Mouse (Mus musculus) limb, embryonic 12.5 days (tissue): ENCODE measurements around the gene Kdelr1. TPM values are rescaled to one million over a fixed set of nuclear protein-coding genes. Genes with fewer than 3 reads are reported as not detected.

ENCODE experiments used
- ATAC-seq: fragments of 200-750 bp; cut with Nextera tagmentation; 2 replicates; pipeline ENCODE4 v1.8.0; 2017; ENCODE audit warnings: low read depth, moderate TSS enrichment; ENCODE audit not compliant: insufficient number of reproducible peaks, insufficient read depth, low FRiP score, low TSS enrichment
- H3K27ac ChIP-seq: fragments of 300-500 bp; sonication (generic); 2 replicates; pipeline ENCODE4 v1.5.1; 2016; ENCODE audit warnings: mild to moderate bottlenecking, moderate library complexity
- H3K27me3 ChIP-seq: fragments of 300-500 bp; sonication (generic); 2 replicates; pipeline ENCODE4 v1.6.1; 2016; ENCODE audit warnings: mild to moderate bottlenecking, moderate library complexity
- H3K36me3 ChIP-seq: fragments of 300-500 bp; sonication (generic); 2 replicates; pipeline ENCODE4 v1.6.1; 2016; ENCODE audit warnings: mild to moderate bottlenecking, moderate library complexity
- H3K4me1 ChIP-seq: fragments of 300-500 bp; sonication (generic); replicated peaks from 2 replicates; pipeline ENCODE4 v1.6.1; 2016
- H3K4me2 ChIP-seq: fragments of 300-500 bp; sonication (generic); 2 replicates; pipeline ENCODE4 v1.6.1; 2016; ENCODE audit warnings: mild to moderate bottlenecking, moderate library complexity
- H3K4me3 ChIP-seq: fragments of 300-500 bp; sonication (generic); replicated peaks from 2 replicates; pipeline ENCODE4 v1.5.1; 2016; ENCODE audit warnings: mild to moderate bottlenecking
- H3K9ac ChIP-seq: fragments of 300-500 bp; sonication (generic); replicated peaks from 2 replicates; pipeline ENCODE4 v1.6.1; 2016; ENCODE audit warnings: mild to moderate bottlenecking, moderate library complexity
- H3K9me3 ChIP-seq: fragments of 300-500 bp; sonication (generic); 2 replicates; pipeline ENCODE4 v1.6.1; 2016; ENCODE audit warnings: mild to moderate bottlenecking, moderate library complexity
- WGBS: fragments of 180-500 bp; shearing (Covaris S2); methylation state at CpG from one replicate; pipeline ENCODE4 v1.1.7; 2016; 5-methylcytosine and 5-hydroxymethylcytosine counted together
- polyA plus RNA-seq: library from polyadenylated mRNA; unstranded; fragments of >200 nt; fragmentation: Nextera tagmentation; extraction: Ambion mirVana; gene quantifications from 2 replicates; pipeline ENCODE4 v1.2.1, GENCODE M21; 2016

Gene Kdelr1
- polyA plus RNA-seq, 1 experiment from 2014 or later, result 65.6 TPM

GRCm38 (mm10) chr7:45928626-45929295 lies 56.2 kb downstream of the Kdelr1 start:
- peaks cover 16% of the 10 kb centered on the region for H3K27me3 ChIP-seq
- WGBS, result 13% methylated on average over 20 of the region's 23 CpGs
- H3K36me3 ChIP-seq, result no peaks in the 10 kb centered on the region
- H3K4me3 ChIP-seq, result peak overlapping the region; percentile 11
- peak overlapping the region; percentile 38 for H3K4me2 ChIP-seq
- H3K9ac ChIP-seq, result no peak overlapping the region
- no peak overlapping the region for H3K27ac ChIP-seq
- no peak for ATAC-seq
- 0 out of 2 replicates have a peak, but pooled peaks cover 9% of the 10 kb centered on the region for H3K4me1 ChIP-seq
- peaks cover 13% of the 10 kb centered on the region; the same call in 1 of the 2 replicates for H3K9me3 ChIP-seq

GRCm38 (mm10) chr7:45929688-45930087 lies 57.1 kb downstream of the Kdelr1 start:
- peaks cover 13% of the 10 kb centered on the region; the same call in 1 of the 2 replicates for H3K9me3 ChIP-seq
- 92% methylated on average over 1 of the region's 1 CpGs for WGBS
- H3K36me3 ChIP-seq, result no peaks in the 10 kb centered on the region
- H3K4me1 ChIP-seq, result 0 out of 2 replicates have a peak, but pooled peaks cover 3% of the 10 kb centered on the region
- H3K4me2 ChIP-seq, result no peak overlapping the region
- no peak for ATAC-seq
- no peak overlapping the region for H3K9ac ChIP-seq
- H3K27ac ChIP-seq, result no peak overlapping the region
- peaks cover 16% of the 10 kb centered on the region for H3K27me3 ChIP-seq
- H3K4me3 ChIP-seq, result no peak overlapping the region

Other genes starting within 250 kb of the Kdelr1 start
- gene Rasip1, start 245.3 kb upstream of the Kdelr1 start, polyA plus RNA-seq, result 11.7 and 13.4 TPM in 2 replicates
- 5.7 and 5.9 TPM in 2 replicates for gene Mamstr, start 232.8 kb upstream of the Kdelr1 start, polyA plus RNA-seq
- gene Fut2, start 206.4 kb upstream of the Kdelr1 start, polyA plus RNA-seq, result 0.15 TPM in 2 replicates
- gene Ntn5, start 188.8 kb upstream of the Kdelr1 start, polyA plus RNA-seq, result 0.13 and 0.23 TPM in 2 replicates
- 0.40 and 0.74 TPM in 2 replicates for gene Sec1, start 178.4 kb upstream of the Kdelr1 start, polyA plus RNA-seq
- gene Car11, start 172.9 kb upstream of the Kdelr1 start, polyA plus RNA-seq, result 8.8 and 12.6 TPM in 2 replicates
- 6.4 and 8.5 TPM in 2 replicates for gene Dbp, start 167.7 kb upstream of the Kdelr1 start, polyA plus RNA-seq
- gene Rpl18, start 157.3 kb upstream of the Kdelr1 start, polyA plus RNA-seq, result 990 and 1,038 TPM in 2 replicates
- gene Sphk2, start 154.8 kb upstream of the Kdelr1 start, polyA plus RNA-seq, result 32.5 TPM in 2 replicates
- gene Fam83e, start 151.6 kb upstream of the Kdelr1 start, polyA plus RNA-seq, result 1.0 and 1.3 TPM in 2 replicates
- gene Spaca4, start 147.0 kb upstream of the Kdelr1 start, polyA plus RNA-seq, result not detected in 2 replicates
- gene Lmtk3, start 89.0 kb upstream of the Kdelr1 start, polyA plus RNA-seq, result 3.4 and 4.9 TPM in 2 replicates
- gene Sult2b1, start 88.1 kb upstream of the Kdelr1 start, polyA plus RNA-seq, result 1.6 and 1.9 TPM in 2 replicates
- gene Cyth2, start 58.2 kb upstream of the Kdelr1 start, polyA plus RNA-seq, result 171 and 175 TPM in 2 replicates
- 1.6 and 2.2 TPM in 2 replicates for gene Kcnj14, start 48.0 kb upstream of the Kdelr1 start, polyA plus RNA-seq
- 75.4 and 78.0 TPM in 2 replicates for gene Grwd1, start 41.8 kb upstream of the Kdelr1 start, polyA plus RNA-seq
- 0.35 and 0.37 TPM in 2 replicates for gene Grin2d, start 5.6 kb downstream of the Kdelr1 start, polyA plus RNA-seq
- gene Syngr4, start 23.9 kb downstream of the Kdelr1 start, polyA plus RNA-seq, result 0.41 and 0.65 TPM in 2 replicates
- gene Tmem143, start 24.2 kb downstream of the Kdelr1 start, polyA plus RNA-seq, result 5.0 and 6.0 TPM in 2 replicates
- 58.4 and 59.0 TPM in 2 replicates for gene Emp3, start 48.6 kb downstream of the Kdelr1 start, polyA plus RNA-seq
- gene Ccdc114, start 51.3 kb downstream of the Kdelr1 start, polyA plus RNA-seq, result 4.3 and 5.2 TPM in 2 replicates
- 0.26 and 0.42 TPM in 2 replicates for gene Abcc6, start 157.5 kb downstream of the Kdelr1 start, polyA plus RNA-seq
- 22.3 and 24.9 TPM in 2 replicates for gene Nomo1, start 160.9 kb downstream of the Kdelr1 start, polyA plus RNA-seq
- gene Kcnj11, start 228.0 kb downstream of the Kdelr1 start, polyA plus RNA-seq, result 0.09 and 0.30 TPM in 2 replicates